Mouse (Mus musculus) CH12.LX (cell line): ENCODE data around the gene Ikzf2. TPM values are rescaled to one million over a fixed set of nuclear protein-coding genes. Genes with fewer than 3 reads are reported as not detected.

Experiments
- DNase-seq: peaks from one replicate; pipeline ENCODE4 v3.0.0-alpha.2; 2013; ENCODE audit errors: extremely low read depth
- H3K27ac ChIP-seq: 2 replicates; pipeline ENCODE4 v1.5.1; 2012; ENCODE audit warnings: low read depth, mild to moderate bottlenecking, control low read depth, moderate library complexity; ENCODE audit not compliant: insufficient read depth
- H3K27me3 ChIP-seq: replicated peaks from 2 replicates; pipeline ENCODE3; 2012; ENCODE audit warnings: inconsistent platforms
- H3K36me3 ChIP-seq, 2 experiments: replicated peaks in 1 of 2; 2 replicates each; pipeline versions ENCODE3 to v1.6.1; 2012; ENCODE audit warnings: inconsistent platforms in 1 of 2, low read length in 1 of 2, mild to moderate bottlenecking in 1 of 2, mixed read lengths in 1 of 2, moderate library complexity in 1 of 2; ENCODE audit not compliant: control insufficient read depth in 1 of 2, insufficient read depth in 1 of 2
- H3K4me1 ChIP-seq, 2 experiments: 2 replicates each; pipeline ENCODE4 v1.6.1; 2012; ENCODE audit warnings: inconsistent platforms in 1 of 2, moderate library complexity in 1 of 2; ENCODE audit not compliant: insufficient read depth in 2 of 2, control insufficient read depth in 1 of 2
- H3K4me2 ChIP-seq: 2 replicates; pipeline ENCODE4 v1.6.1; 2012; ENCODE audit warnings: low read depth, mild to moderate bottlenecking, control low read depth; ENCODE audit not compliant: poor library complexity, insufficient read depth, severe bottlenecking
- H3K4me3 ChIP-seq, 3 experiments: fragments of 150-350 bp in 1 of 3; sonication (generic) in 1 of 3; replicated peaks in 1 of 3; 2 replicates each; pipeline versions ENCODE3 to v1.5.1; 2011 to 2012; ENCODE audit warnings: low read depth in 2 of 3, low read length in 2 of 3, mild to moderate bottlenecking in 2 of 3, moderate library complexity in 2 of 3, control low read depth in 1 of 3, improper control_type of control experiment in 1 of 3, inconsistent platforms in 1 of 3, mixed read lengths in 1 of 3; ENCODE audit not compliant: poor library complexity in 1 of 3
- H3K79me2 ChIP-seq: replicated peaks from 2 replicates; pipeline ENCODE4 v1.6.1; 2012; ENCODE audit warnings: mild to moderate bottlenecking, moderate library complexity; ENCODE audit not compliant: control insufficient read depth, poor library complexity, insufficient read depth, severe bottlenecking; ENCODE audit errors: extremely low read depth
- H3K9ac ChIP-seq: 2 replicates; pipeline ENCODE4 v1.6.1; 2012; ENCODE audit warnings: low read depth, mild to moderate bottlenecking, control low read depth, moderate library complexity; ENCODE audit not compliant: insufficient read depth
- H3K9me3 ChIP-seq: replicated peaks from 2 replicates; pipeline ENCODE3; 2012; ENCODE audit warnings: low read length, inconsistent platforms, mixed read lengths
- BHLHE40 ChIP-seq: IDR thresholded peaks from 2 replicates; pipeline ENCODE4 v1.6.1; 2011; ENCODE audit warnings: mild to moderate bottlenecking, low read depth, low read length, improper control_type of control experiment
- CHD2 ChIP-seq: IDR thresholded peaks from 2 replicates; pipeline ENCODE4 v1.6.1; 2011; ENCODE audit warnings: low read length, improper control_type of control experiment
- ELF1 ChIP-seq: IDR thresholded peaks from 2 replicates; pipeline ENCODE4 v1.6.1; 2014; ENCODE audit warnings: low read depth, mild to moderate bottlenecking, inconsistent platforms, low read length, improper control_type of control experiment
- IRF4 ChIP-seq: IDR thresholded peaks from 2 replicates; pipeline ENCODE4 v1.6.1; 2014; ENCODE audit warnings: low read depth, mild to moderate bottlenecking, inconsistent platforms, low read length, improper control_type of control experiment
- MAFK ChIP-seq: IDR thresholded peaks from 2 replicates; pipeline ENCODE4 v1.6.1; 2011; ENCODE audit warnings: low read length, improper control_type of control experiment; ENCODE audit not compliant: insufficient replicate concordance
- MAZ ChIP-seq: IDR thresholded peaks from 2 replicates; pipeline ENCODE4 v1.6.1; 2012; ENCODE audit warnings: low read depth, mild to moderate bottlenecking, inconsistent platforms, low read length, improper control_type of control experiment, moderate library complexity
- MYC ChIP-seq: IDR thresholded peaks from 2 replicates; pipeline ENCODE4 v1.6.1; 2011; ENCODE audit warnings: low read depth, mild to moderate bottlenecking, improper control_type of control experiment, low read length
- POLR2AphosphoS2 ChIP-seq: IDR thresholded peaks from 2 replicates; pipeline ENCODE4 v1.6.1; 2011; ENCODE audit warnings: low read depth, low read length, improper control_type of control experiment
- RAD21 ChIP-seq: IDR thresholded peaks from 2 replicates; pipeline ENCODE4 v1.6.1; 2011; ENCODE audit warnings: low read depth, mild to moderate bottlenecking, low read length, improper control_type of control experiment, moderate library complexity
- USF1 ChIP-seq: IDR thresholded peaks from 2 replicates; pipeline ENCODE4 v1.6.1; 2014; ENCODE audit warnings: low read depth, mild to moderate bottlenecking, inconsistent platforms, low read length, improper control_type of control experiment
- USF2 ChIP-seq: conservative IDR thresholded peaks from 2 replicates; pipeline ENCODE4 v1.6.1; 2011; ENCODE audit warnings: low read depth, low read length, improper control_type of control experiment
- ZC3H11A ChIP-seq: IDR thresholded peaks from 2 replicates; pipeline ENCODE4 v1.6.1; 2012; ENCODE audit warnings: low read depth, mild to moderate bottlenecking, inconsistent platforms, low read length, improper control_type of control experiment
- ZKSCAN1 ChIP-seq: IDR thresholded peaks from 2 replicates; pipeline ENCODE4 v1.6.1; 2012; ENCODE audit warnings: low read depth, inconsistent platforms, low read length, improper control_type of control experiment, borderline replicate concordance
- ZNF384 ChIP-seq: IDR thresholded peaks from 2 replicates; pipeline ENCODE4 v1.6.1; 2012; ENCODE audit warnings: low read depth, low read length, improper control_type of control experiment, inconsistent platforms
- dilution Hi-C: fragments of 300-500 bp; cut with MboI; formaldehyde crosslinking; loops from 2 replicates; pipeline ENCODE4 v1.14.3; 2020; ENCODE audit warnings: low sequenced_read_pairs; ENCODE audit not compliant: extremely low pct_unique_long_range_greater_than_20kb, extremely low pct_ligation_motif_present
- in situ Hi-C: fragments of 300-500 bp; cut with MboI; formaldehyde crosslinking; loops from 3 replicates; pipeline ENCODE4 v1.14.3; 2019; ENCODE audit warnings: low sequenced_read_pairs, low pct_ligation_motif_present, low pct_unique_long_range_greater_than_20kb, mixed read lengths
- polyA plus RNA-seq: library from polyadenylated mRNA; unstranded; fragments of >175 nt; gene quantifications from 2 replicates; pipeline ENCODE4 v1.2.1, GENCODE M21; 2012; ENCODE audit warnings: low read depth; ENCODE audit not compliant: insufficient read length
- total RNA-seq, 2 experiments: library from RNA; depleted of rRNA; stranded (reverse); fragments of 300-350 nt in 1 of 2; fragments of >200 nt in 1 of 2; gene quantifications; 2 replicates each; pipeline ENCODE4 v1.2.3; 2012 to 2014

The Ikzf2 gene
- total RNA-seq (2012; rRNA removed) (not detected in 2 replicates), total RNA-seq (2014; rRNA removed) (not detected in 2 replicates), polyA plus RNA-seq (not detected in 2 replicates)

- H3K9ac ChIP-seq, result no peak within 1 kb of the TSS
- no peaks in the 10 kb centered on the region for H3K36me3 ChIP-seq
- dilution Hi-C loops, result no loop called here
- in situ Hi-C loops, result no loop called here
- no peak within 1 kb of the TSS for H3K27ac ChIP-seq
- no peak within 1 kb of the TSS for H3K4me2 ChIP-seq
- H3K79me2 ChIP-seq, result no peaks in the 10 kb centered on the region
- no peaks in the 10 kb centered on the region for H3K27me3 ChIP-seq
- no peaks in the 10 kb centered on the region for H3K4me1 ChIP-seq
- H3K4me3 ChIP-seq, result no peak within 1 kb of the TSS
- no peak for DNase-seq
- TF ChIP-seq BHLHE40, result no peak
- TF ChIP-seq MAFK, result no peak
- TF ChIP-seq ZNF384, result no peak
- TF ChIP-seq ZC3H11A, result no peak
- TF ChIP-seq MYC, result no peak
- no peak for TF ChIP-seq USF1
- no peak for TF ChIP-seq MAZ
- TF ChIP-seq ZKSCAN1, result no peak
- no peak for TF ChIP-seq RAD21
- TF ChIP-seq CHD2, result no peak
- no peak for TF ChIP-seq USF2
- TF ChIP-seq ELF1, result no peak
- no peak for TF ChIP-seq IRF4
- peaks cover 5% of the 10 kb centered on the region for H3K9me3 ChIP-seq
Measured at GRCm38 (mm10) chr1:69687076-69687991, at the start of gene Ikzf2. TSS of gene Ikzf2 (minus strand) at chr1:69687245.

GRCm38 (mm10) chr1:69729729-69730128, 42.7 kb upstream of the Ikzf2 start:
- no peak overlapping the region for H3K4me2 ChIP-seq
- TF ChIP-seq POLR2AphosphoS2, result no peak
- TF ChIP-seq, all 38 proteins: peak for 0
- Histone ChIP-seq H3K36me3 (no peaks in the 10 kb centered on the region), H3K4me3 (no peak overlapping the region), H3K9ac (no peak overlapping the region), H3K27me3 (no peaks in the 10 kb centered on the region), H3K79me2 (no peaks in the 10 kb centered on the region), H3K27ac (no peak overlapping the region), H3K4me1 (no peaks in the 10 kb centered on the region), H3K9me3 (no peaks in the 10 kb centered on the region)
- no peak for DNase-seq
- dilution Hi-C loops, result no loop called here
- in situ Hi-C loops, result no loop called here
